Mouse (Mus musculus): ENCODE measurements around the gene Lage3.

GRCm38 (mm10) chrX:74328725-74329161 lies 24.7 kb downstream of the Lage3 start, which contains the start of gene Plxna3:
- TF ChIP-seq POLR2AphosphoS2 (IDR thresholded peaks at IDR 0.05; ENCODE audit: insufficient read length, low read depth) (no peak), E2F4 (IDR thresholded peaks at IDR 0.05; ENCODE audit: insufficient read depth) (no peak), POLR2A (IDR thresholded peaks at IDR 0.05; ENCODE audit: insufficient read length, low read depth) (no peak), MAX (IDR thresholded peaks at IDR 0.05; ENCODE audit: low read depth) (no peak), TCF12 (IDR thresholded peaks at IDR 0.05; ENCODE audit: insufficient read depth, poor library complexity, severe bottlenecking) (no peak), USF1 (IDR thresholded peaks at IDR 0.05; ENCODE audit: low read depth) (no peak), SRF (IDR thresholded peaks at IDR 0.05; ENCODE audit: control insufficient read depth, insufficient read length, low read depth) (no peak), CEBPB (IDR thresholded peaks at IDR 0.05; ENCODE audit: insufficient read depth, poor library complexity, severe bottlenecking) (no peak), MYOD1 (IDR thresholded peaks at IDR 0.05; ENCODE audit: control insufficient read depth in 1 of 3, insufficient read length in 2 of 3, low read depth in 2 of 3) (no peak)
